Mouse (Mus musculus) heart, embryonic 16.5 days (tissue): ENCODE results near the gene Ssh1. TPM values are rescaled to one million over a fixed set of nuclear protein-coding genes. Genes with fewer than 3 reads are reported as not detected.
A peak's percentile ranks its signal among the peaks of the same experiment; 100 is the strongest.

Experiments
- ATAC-seq: fragments of 200-750 bp; cut with Nextera tagmentation; replicated peaks from 2 replicates; pipeline ENCODE4 v1.8.0; 2017; ENCODE audit warnings: moderate number of reproducible peaks; ENCODE audit not compliant: insufficient read depth, low FRiP score; ENCODE audit errors: extremely low read depth
- H3K27ac ChIP-seq: fragments of 300-500 bp; sonication (generic); 2 replicates; pipeline ENCODE4 v1.5.1; 2014; ENCODE audit warnings: mild to moderate bottlenecking, low read length, control low read depth, moderate library complexity
- H3K27me3 ChIP-seq: fragments of 300-500 bp; sonication (generic); 2 replicates; pipeline ENCODE4 v1.6.1; 2014; ENCODE audit warnings: low read length, mixed read lengths; ENCODE audit not compliant: control insufficient read depth, insufficient read depth
- H3K36me3 ChIP-seq: fragments of 300-500 bp; sonication (generic); 2 replicates; pipeline ENCODE4 v1.6.1; 2014; ENCODE audit not compliant: control insufficient read depth, insufficient read depth
- H3K4me1 ChIP-seq: fragments of 300-500 bp; sonication (generic); 2 replicates; pipeline ENCODE4 v1.6.1; 2014; ENCODE audit warnings: low read length, mixed read lengths; ENCODE audit not compliant: control insufficient read depth, insufficient read depth
- H3K4me2 ChIP-seq: fragments of 300-500 bp; sonication (generic); 2 replicates; pipeline ENCODE4 v1.6.1; 2014; ENCODE audit warnings: low read depth, mild to moderate bottlenecking, control low read depth, low read length
- H3K4me3 ChIP-seq: fragments of 300-500 bp; sonication (generic); 2 replicates; pipeline ENCODE4 v1.5.1; 2014; ENCODE audit warnings: mild to moderate bottlenecking, control low read depth, low read length
- H3K9ac ChIP-seq: fragments of 300-500 bp; sonication (generic); 2 replicates; pipeline ENCODE4 v1.6.1; 2014; ENCODE audit warnings: low read length, control low read depth
- H3K9me3 ChIP-seq: fragments of 300-500 bp; sonication (generic); replicated peaks from 2 replicates; pipeline ENCODE4 v1.6.1; 2016; ENCODE audit warnings: low read length; ENCODE audit not compliant: control insufficient read depth
- WGBS: fragments of 180-500 bp; shearing (Covaris S2); extraction: QIAGEN DNeasy Blood & Tissue Kit; methylation state at CpG from one replicate; pipeline ENCODE4 v1.1.7; 2014; 5-methylcytosine and 5-hydroxymethylcytosine counted together
- polyA plus RNA-seq: library from polyadenylated mRNA; unstranded; fragments of >200 nt; fragmentation: Nextera tagmentation; extraction: Ambion mirVana; gene quantifications from 2 replicates; pipeline ENCODE4 v1.2.1, GENCODE M21; 2015

The Ssh1 gene
- polyA plus RNA-seq = 8.6 and 9.1 TPM in 2 replicates

GRCm38 (mm10) chr5:113993487-113994465 lies at the start of gene Ssh1:
TSS of gene Ssh1 (minus strand) at chr5:113993894.
- no peaks in the 10 kb centered on the region for H3K9me3 ChIP-seq
- peaks cover 32% of the 10 kb centered on the region for H3K4me1 ChIP-seq
- no peaks in the 10 kb centered on the region for H3K27me3 ChIP-seq
- H3K4me3 ChIP-seq = peak within 1 kb of the TSS; percentile 93
- H3K36me3 ChIP-seq = peaks cover 6% of the 10 kb centered on the region
- peak within 1 kb of the TSS; percentile 95 for H3K4me2 ChIP-seq
- peak within 1 kb of the TSS; percentile 95 for H3K9ac ChIP-seq
- peak within 1 kb of the TSS; percentile 93 for H3K27ac ChIP-seq
- under 1% methylated on average over 70 of the region's 83 CpGs for WGBS
- peak; percentile 83 for ATAC-seq

GRCm38 (mm10) chr5:114041327-114041930 lies 47.7 kb upstream of the Ssh1 start:
- Histone ChIP-seq H3K9ac (no peak overlapping the region), H3K9me3 (no peaks in the 10 kb centered on the region), H3K27me3 (no peaks in the 10 kb centered on the region), H3K27ac (no peak overlapping the region), H3K36me3 (no peaks in the 10 kb centered on the region), H3K4me3 (no peak overlapping the region), H3K4me2 (no peak overlapping the region), H3K4me1 (peaks cover 15% of the 10 kb centered on the region)
- 15% methylated on average over 15 of the region's 15 CpGs for WGBS
- ATAC-seq = no peak; the same call in 1 of the 2 replicates

- Histone ChIP-seq H3K9ac (no peak overlapping the region), H3K27ac (no peak overlapping the region), H3K4me2 (no peak overlapping the region), H3K4me1 (peaks cover 15% of the 10 kb centered on the region), H3K9me3 (no peaks in the 10 kb centered on the region), H3K27me3 (no peaks in the 10 kb centered on the region), H3K4me3 (no peak overlapping the region), H3K36me3 (no peaks in the 10 kb centered on the region)
- 58% methylated on average over 1 of the region's 1 CpGs for WGBS
- ATAC-seq = no peak
Observed at GRCm38 (mm10) chr5:114040911-114041310, 47.2 kb upstream of the Ssh1 start.

GRCm38 (mm10) chr5:114040508-114040907 lies 46.8 kb upstream of the Ssh1 start:
- Histone ChIP-seq H3K36me3 (no peaks in the 10 kb centered on the region), H3K9ac (no peak overlapping the region), H3K27ac (no peak overlapping the region), H3K27me3 (no peaks in the 10 kb centered on the region), H3K4me2 (no peak overlapping the region), H3K4me1 (peaks cover 15% of the 10 kb centered on the region), H3K9me3 (no peaks in the 10 kb centered on the region), H3K4me3 (no peak overlapping the region)
- ATAC-seq = no peak
- 23% methylated on average over 8 of the region's 8 CpGs for WGBS

GRCm38 (mm10) chr5:114035111-114035510 lies 41.4 kb upstream of the Ssh1 start:
- H3K4me2 ChIP-seq = no peak overlapping the region
- ATAC-seq = no peak

GRCm38 (mm10) chr5:114034393-114034792 lies 40.7 kb upstream of the Ssh1 start:
- no peak overlapping the region for H3K4me2 ChIP-seq
- 75% methylated on average over 7 of the region's 7 CpGs for WGBS
- no peaks in the 10 kb centered on the region for H3K4me1 ChIP-seq
- H3K4me3 ChIP-seq = no peak overlapping the region
- H3K9ac ChIP-seq = no peak overlapping the region
- no peak for ATAC-seq
- no peaks in the 10 kb centered on the region for H3K27me3 ChIP-seq
- no peaks in the 10 kb centered on the region for H3K36me3 ChIP-seq
- H3K27ac ChIP-seq = no peak overlapping the region
- no peaks in the 10 kb centered on the region for H3K9me3 ChIP-seq

More at GRCm38 (mm10) chr5:114035111-114035510, 41.4 kb upstream of the Ssh1 start:
- WGBS = 61% methylated on average over 10 of the region's 10 CpGs
- Histone ChIP-seq H3K27ac (no peak overlapping the region), H3K4me3 (no peak overlapping the region), H3K27me3 (no peaks in the 10 kb centered on the region), H3K9me3 (no peaks in the 10 kb centered on the region), H3K9ac (no peak overlapping the region), H3K4me1 (no peaks in the 10 kb centered on the region), H3K36me3 (no peaks in the 10 kb centered on the region)

GRCm38 (mm10) chr5:114032161-114032763 lies 38.6 kb upstream of the Ssh1 start:
- Histone ChIP-seq H3K36me3 (no peaks in the 10 kb centered on the region), H3K4me1 (no peaks in the 10 kb centered on the region), H3K27ac (no peak overlapping the region), H3K27me3 (no peaks in the 10 kb centered on the region; the same call in 1 of the 2 replicates), H3K4me2 (no peak overlapping the region), H3K9me3 (no peaks in the 10 kb centered on the region), H3K9ac (no peak overlapping the region), H3K4me3 (no peak overlapping the region)
- no peak for ATAC-seq
- 78% methylated on average over 3 of the region's 3 CpGs for WGBS

GRCm38 (mm10) chr5:114030652-114031051 lies 37.0 kb upstream of the Ssh1 start:
- Histone ChIP-seq H3K4me2 (no peak overlapping the region), H3K9ac (no peak overlapping the region), H3K4me1 (no peaks in the 10 kb centered on the region), H3K36me3 (no peaks in the 10 kb centered on the region), H3K27ac (no peak overlapping the region), H3K4me3 (no peak overlapping the region), H3K27me3 (no peaks in the 10 kb centered on the region; the same call in 1 of the 2 replicates), H3K9me3 (no peaks in the 10 kb centered on the region)
- ATAC-seq = no peak
- WGBS = 85% methylated on average over 12 of the region's 12 CpGs
